Mouse (Mus musculus): ENCODE measurements at regions not wholly inside any gene's neighbourhood (a gene's known extent, or its start where the extent isn't known, plus 50 kb on each side); places are given as distances from the start of the nearest gene placed in this dataset.
"Not testable (repeated sequence)": the region's sequence is repeated elsewhere in the genome, so short reads cannot be mapped to it uniquely, and the experiment has no call there.

GRCm38 (mm10) chr11:91524019-91524418 lies 53.3 kb downstream of the Kif2b start:
- DNase-seq: no peak

DNA sequence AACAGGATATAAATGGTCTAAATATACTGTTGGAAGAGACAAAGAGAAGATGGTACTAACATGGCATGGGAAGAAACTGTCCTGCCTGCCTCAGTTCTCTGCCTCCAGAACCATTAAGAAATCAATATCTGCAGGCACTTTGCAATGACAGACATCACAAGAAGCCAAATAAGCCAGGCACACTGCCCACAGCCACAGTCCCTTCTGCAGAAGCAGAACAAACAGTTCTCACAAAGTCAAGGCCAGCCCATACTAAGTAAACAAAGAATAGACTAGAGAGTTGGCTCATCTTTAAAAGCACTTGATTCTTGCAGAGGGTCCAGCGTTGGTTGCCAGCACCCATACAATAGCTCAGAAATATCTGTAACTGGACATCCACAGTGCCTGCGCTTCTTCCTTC lies 98.1 kb downstream of the Kif2b start:
- DNase-seq: peak; percentile 1

DNA sequence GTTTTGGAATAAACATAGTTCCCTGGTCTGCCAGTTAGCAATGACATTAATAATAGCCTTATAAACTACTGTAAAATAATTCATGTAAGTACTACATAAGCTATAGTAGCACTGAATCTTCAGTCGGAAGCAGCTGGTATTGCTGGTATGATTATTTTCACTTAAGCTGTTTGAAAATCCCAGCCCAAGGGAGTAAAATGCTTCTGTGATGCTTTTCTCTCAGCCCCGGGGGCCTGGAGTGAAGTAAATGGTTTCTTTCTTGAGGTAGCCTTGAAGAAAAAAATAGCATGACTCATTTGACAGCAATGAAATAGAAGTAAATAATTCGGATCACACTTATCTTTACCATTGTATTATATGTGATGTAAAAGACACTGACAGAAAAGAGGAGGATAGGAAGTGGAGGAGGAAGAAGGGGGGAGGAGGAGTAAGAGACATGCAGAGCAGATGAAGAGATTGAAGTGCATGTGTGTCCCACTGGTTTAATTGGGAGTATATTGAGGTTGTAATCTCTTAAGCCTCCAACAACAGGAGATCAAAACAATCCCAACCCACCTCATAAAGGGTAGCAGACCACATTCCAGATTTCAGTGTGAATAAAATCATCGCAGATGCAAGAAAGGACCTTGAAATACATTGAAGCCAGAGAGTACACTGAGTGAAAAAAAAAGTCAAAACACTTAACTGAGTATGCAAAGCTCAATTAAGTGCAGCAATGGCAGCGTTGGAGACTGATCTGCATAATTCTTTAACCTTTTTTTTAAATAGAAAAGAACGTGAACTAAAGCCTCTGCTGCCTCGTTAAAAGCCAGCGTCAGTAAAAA lies 113.6 kb downstream of the Kif2b start:
- DNase-seq: no peak

GRCm38 (mm10) chr11:91461946-91462345 lies 115.4 kb downstream of the Kif2b start:
- no peak for DNase-seq

DNA sequence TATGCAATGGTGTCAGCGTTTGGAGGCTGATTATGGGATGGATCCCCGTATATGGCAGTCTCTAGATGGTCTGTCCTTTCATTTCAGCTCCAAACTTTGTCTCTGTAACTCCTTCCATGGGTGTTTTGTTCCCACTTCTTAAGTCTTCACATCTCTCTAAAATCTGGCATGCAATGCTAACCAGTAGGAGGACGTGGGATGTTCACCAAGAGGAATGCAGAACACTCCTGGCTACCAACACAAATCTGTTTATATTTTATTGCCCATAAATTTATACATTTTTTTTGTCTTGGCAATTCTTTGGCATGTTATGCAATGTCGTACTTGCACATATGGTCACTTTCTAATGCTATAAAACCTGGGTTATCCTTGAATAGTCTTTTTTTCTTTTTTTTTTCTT lies 135.0 kb downstream of the Kif2b start:
- DNase-seq: no peak

- DNase-seq: no peak
These were observed 145.2 kb downstream of the Kif2b start for GRCm38 (mm10) chr11:91432195-91432594.

DNA sequence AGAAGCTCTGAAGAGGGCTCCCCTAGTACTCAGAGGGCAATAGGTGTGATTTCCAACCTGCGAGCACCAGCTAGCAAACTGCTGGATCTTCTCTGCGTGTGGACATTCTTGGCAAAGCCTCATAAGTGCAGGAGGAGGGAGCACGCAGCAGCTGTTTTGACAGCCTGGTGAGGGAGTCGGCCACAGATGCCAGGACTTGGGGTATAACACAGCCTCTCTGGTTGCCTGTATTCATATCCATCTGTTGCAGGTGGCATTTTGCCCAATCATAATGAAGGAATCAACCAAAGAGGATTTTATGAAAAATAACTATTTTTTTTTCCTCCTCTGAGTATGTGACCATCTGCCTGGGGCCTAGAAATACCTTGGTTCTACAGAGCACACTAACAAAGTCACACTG lies 150.6 kb downstream of the Kif2b start:
- peak; percentile 41 for DNase-seq

DNA sequence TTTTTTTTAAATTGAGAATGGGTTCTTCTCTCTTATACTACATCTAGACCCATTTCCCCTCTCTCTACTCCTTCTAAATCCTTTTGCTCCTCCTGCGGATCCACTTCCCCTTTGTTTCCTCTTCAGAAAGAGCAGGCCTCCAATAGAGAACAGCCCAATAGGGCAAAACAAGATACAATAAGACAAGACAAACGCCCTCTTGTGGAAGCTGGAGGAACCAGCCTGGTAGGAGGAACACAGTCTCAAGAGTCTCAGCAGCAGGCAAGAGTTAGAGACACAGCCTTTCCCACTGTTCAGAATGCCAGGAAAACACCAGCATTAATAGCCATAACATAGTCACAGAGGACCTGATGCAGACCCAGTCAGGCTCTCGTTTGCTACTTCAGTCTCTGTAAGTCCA lies 190.2 kb downstream of the Kif2b start:
- no peak for DNase-seq

DNA sequence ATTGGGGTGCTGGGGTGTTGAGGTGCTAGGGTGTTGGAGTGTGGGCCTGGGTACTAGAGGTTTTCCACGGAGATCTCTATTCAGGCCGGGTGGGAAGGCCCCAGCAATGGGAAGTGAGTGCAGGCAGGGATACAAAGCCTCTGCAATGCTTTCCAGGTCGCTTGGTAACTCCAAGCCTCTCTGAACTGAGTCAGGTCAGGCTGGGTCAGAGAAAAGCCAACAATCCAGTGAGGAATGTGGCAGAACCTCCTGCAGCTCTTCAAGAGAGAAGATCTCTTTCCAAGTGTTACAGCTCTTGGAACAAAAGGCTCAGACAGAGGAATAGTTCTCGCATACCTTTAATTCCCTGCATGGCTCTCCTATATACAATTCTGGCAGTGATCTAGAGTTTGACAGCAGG lies 220.3 kb downstream of the Kif2b start:
- DNase-seq: no peak

DNA sequence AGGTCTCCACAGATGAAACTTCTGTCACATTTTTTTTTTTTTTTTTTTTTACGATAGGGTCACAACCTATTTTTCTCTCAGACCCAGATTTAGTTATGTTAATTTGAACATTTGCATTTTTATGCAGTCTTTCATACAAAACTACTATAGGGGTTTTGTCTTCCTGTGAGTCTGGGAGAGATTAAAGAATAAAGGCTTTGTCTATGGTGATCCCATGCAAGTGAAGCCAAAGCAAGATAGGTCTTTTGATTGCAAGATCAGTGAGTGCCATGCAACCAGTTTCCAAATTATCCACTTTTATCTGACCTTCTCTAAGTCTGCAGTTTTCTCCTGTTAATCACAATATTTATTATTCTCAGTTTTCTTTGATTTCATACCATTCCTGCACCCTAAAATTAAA lies 234.7 kb downstream of the Kif2b start:
- DNase-seq: no peak

- no peak for DNase-seq
These were observed 244.3 kb downstream of the Kif2b start for GRCm38 (mm10) chr11:91333056-91333455.

- DNase-seq: no peak
These were observed 249.8 kb downstream of the Kif2b start for GRCm38 (mm10) chr11:91327543-91327942.

DNA sequence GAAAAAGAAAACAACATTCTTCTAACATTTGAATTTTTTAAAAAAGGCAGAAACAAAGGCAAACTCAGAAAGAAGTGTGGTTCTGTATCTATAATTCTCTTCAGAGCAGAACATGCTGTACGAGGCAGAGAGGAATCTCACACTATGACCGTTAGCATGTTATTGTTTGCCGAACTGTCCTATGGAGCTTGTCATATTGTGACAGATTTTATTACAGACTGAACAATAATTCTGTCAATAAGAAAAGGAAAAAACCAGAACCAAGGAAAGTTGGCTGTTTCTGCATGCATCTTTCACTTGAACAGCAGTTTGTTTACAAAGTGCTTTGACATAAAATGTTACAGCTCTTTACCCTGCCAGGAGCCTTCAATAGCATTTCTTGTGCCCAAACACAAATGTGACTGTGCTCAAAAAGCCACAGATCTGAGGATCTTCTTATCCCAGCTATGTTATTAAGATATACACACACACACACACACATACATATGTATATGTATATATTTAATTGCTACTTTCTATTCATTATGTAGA lies 267.1 kb downstream of the Kif2b start:
- no peak for DNase-seq

- DNase-seq: no peak
These were observed 287.9 kb downstream of the Kif2b start for GRCm38 (mm10) chr11:91289194-91290123.

- no peak for DNase-seq
These were observed 291.0 kb downstream of the Kif2b start for GRCm38 (mm10) chr11:91286376-91286775.

GRCm38 (mm10) chr11:91262216-91262615 lies 315.1 kb downstream of the Kif2b start:
- DNase-seq: no peak

GRCm38 (mm10) chr11:91242061-91242460 lies 335.3 kb downstream of the Kif2b start:
- DNase-seq: not testable (repeated sequence)

DNA sequence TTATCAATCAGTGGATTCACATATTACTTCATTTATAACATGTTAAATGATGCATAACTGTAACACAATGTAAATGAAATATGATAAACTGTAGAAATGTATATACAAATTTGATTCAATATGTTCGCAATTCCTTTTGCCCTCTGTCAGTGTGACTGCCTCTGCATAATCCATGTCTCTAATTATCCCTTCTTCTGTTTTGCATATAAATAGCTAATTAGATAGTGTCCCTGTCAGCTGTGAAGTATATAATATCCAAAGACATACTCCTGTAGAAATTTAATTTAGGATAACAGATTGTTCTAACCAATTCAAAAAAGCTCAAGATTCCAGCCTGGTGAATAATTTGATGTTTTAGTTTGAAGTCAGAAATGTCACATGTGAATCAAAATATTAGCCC lies 361.2 kb downstream of the Kif2b start:
- DNase-seq: no peak

- no peak for DNase-seq
These were observed 364.3 kb downstream of the Kif2b start for GRCm38 (mm10) chr11:91213104-91213503.

- DNase-seq: no peak
These were observed 370.9 kb downstream of the Kif2b start for GRCm38 (mm10) chr11:91206470-91206869.

DNA sequence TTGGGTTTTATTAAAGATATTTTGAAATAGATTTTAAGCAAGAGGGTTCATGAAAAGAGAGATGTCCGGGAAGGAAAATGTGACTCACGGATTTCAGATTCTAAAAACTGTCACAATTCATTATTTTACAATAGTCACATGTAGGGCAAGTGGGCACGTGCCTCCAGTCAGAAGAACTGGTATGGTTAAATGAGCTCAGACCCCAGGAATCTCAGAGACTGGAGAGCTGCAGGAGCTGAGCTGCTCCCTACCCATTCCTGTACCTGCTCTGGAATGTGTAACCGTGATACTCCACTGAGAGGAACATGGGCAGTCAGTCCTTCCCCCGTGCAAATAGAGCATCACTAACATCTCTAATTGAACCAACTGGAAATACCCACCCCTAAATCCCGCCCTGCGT lies 372.9 kb downstream of the Kif2b start:
- no peak for DNase-seq

GRCm38 (mm10) chr11:91196841-91197240 lies 380.5 kb downstream of the Kif2b start:
- no peak for DNase-seq

DNA sequence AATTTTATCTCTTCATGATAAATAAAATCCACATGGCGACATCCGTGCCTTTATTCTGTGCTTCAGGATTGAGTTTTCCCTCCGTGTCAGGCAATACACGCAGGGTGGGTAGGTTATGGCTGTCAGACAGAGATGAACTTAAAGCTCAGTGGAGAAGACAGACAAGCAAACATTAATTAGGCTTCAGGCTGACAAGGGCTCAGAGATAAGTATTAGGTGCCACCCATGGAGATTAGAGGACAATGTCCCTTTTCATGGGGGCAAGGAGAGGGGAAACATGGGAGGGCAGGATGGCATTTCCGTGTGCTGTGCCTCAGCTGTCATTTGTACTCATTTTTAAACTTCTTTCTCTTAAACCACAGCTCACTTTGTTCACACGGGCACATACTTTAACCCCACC lies 381.0 kb downstream of the Kif2b start:
- DNase-seq: no peak

GRCm38 (mm10) chr11:91167336-91167735 lies 410.0 kb downstream of the Kif2b start:
- DNase-seq: not testable (repeated sequence)

Measured in cerebellum, adult 11-12 months (tissue).